Comparison of ENCODE assay signal across 26 mouse cellular contexts in the genomic region with DNA sequence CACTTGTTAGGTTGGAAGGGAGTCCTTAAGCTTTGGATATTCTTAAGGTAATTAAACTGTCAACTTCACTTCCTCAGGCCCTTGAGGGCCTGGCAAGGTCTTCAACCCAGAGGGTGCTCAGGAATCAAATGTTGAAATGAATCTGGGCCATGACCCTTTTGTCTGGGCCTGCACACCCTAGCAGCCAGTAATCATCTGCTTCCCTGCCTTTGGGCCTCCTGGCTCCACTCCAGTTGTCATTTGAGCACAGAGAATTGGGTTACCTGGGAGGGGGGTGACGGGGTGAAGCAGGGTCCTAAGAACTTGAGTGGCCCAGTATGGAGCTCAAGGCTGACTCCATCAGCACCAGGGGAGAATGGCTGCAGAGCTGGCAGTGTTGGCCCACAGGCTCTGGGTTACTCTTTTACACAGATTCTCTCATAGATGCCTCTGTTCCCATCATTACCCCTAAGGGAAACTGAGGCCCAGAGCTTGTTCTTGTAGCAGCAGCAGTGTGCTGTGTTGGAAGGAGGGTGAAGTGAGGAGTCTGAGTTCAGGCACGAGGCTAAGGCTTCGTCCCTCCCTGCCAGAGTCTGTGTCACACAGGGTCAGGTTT. TPM values are rescaled to one million over a fixed set of nuclear protein-coding genes. Genes with fewer than 3 reads are reported as not detected.
DNase-seq lines count a peak whose midpoint lies in the region; ATAC-seq and TF ChIP-seq lines count a peak whose summit lies in the region.
"Had no signal": no experiment of that assay in that cellular context is flagged by ENCODE, and none has a peak within 500 bp of the region (broad histone marks: within the 10 kb centered on the region; RNA-seq: fewer than 3 reads in every experiment).

No protein-coding gene starts in this region.

- no peak overlapping the region for H3K4me2 ChIP-seq in midbrain, embryonic 11.5 days
- no peak overlapping the region for H3K4me2 ChIP-seq in midbrain, embryonic 16.5 days (ENCODE audit: low read length)
- H3K4me2 ChIP-seq: forebrain, embryonic 13.5 days; heart, embryonic 12.5 days; limb, embryonic 15.5 days; lung, embryonic 14.5 days; midbrain, embryonic 13.5 days; neural tube, embryonic 12.5 days; stomach, embryonic 15.5 days had no signal

- H3K9ac ChIP-seq in midbrain, embryonic 11.5 days (ENCODE audit: low read length): no peak overlapping the region
- no peak overlapping the region for H3K9ac ChIP-seq in midbrain, embryonic 16.5 days (ENCODE audit: low read depth, low read length)
- H3K9ac ChIP-seq: forebrain, embryonic 13.5 days; heart, embryonic 12.5 days; limb, embryonic 15.5 days; liver, embryonic 14.5 days; lung, embryonic 14.5 days; midbrain, embryonic 13.5 days; neural tube, embryonic 12.5 days; stomach, embryonic 15.5 days had no signal

- no peak for ATAC-seq in midbrain, embryonic 11.5 days (ENCODE audit: low FRiP score)
- no peak for ATAC-seq in midbrain, embryonic 16.5 days
- ATAC-seq: forebrain, embryonic 13.5 days; hindbrain, postnatal 0 days; intestine, embryonic 16.5 days; midbrain, embryonic 13.5 days had no signal

- no peaks in the 10 kb centered on the region for H3K9me3 ChIP-seq in heart, embryonic 10.5 days
- no peaks in the 10 kb centered on the region for H3K9me3 ChIP-seq in midbrain, embryonic 11.5 days (ENCODE audit: control insufficient read depth, low read length)
- no peaks in the 10 kb centered on the region for H3K9me3 ChIP-seq in midbrain, embryonic 16.5 days (replicated peaks; ENCODE audit: control insufficient read depth, low read length, poor library complexity, severe bottlenecking)
- H3K9me3 ChIP-seq: forebrain, embryonic 13.5 days; heart, embryonic 12.5 days; limb, embryonic 15.5 days; midbrain, embryonic 13.5 days; neural tube, embryonic 12.5 days; stomach, embryonic 15.5 days had no signal

- no peak for TF ChIP-seq CTCF in embryonic fibroblast, embryonic 13.5 days (IDR thresholded peaks at IDR 0.05; ENCODE audit: borderline replicate concordance, insufficient read depth, low read length)

- H3K4me1 ChIP-seq in heart, embryonic 10.5 days: peaks cover 46% of the 10 kb centered on the region
- H3K4me1 ChIP-seq in midbrain, embryonic 11.5 days (ENCODE audit: control insufficient read depth, insufficient read depth, low read length): peaks cover 2% of the 10 kb centered on the region; the same call in 1 of the 2 replicates
- no peaks in the 10 kb centered on the region for H3K4me1 ChIP-seq in midbrain, embryonic 16.5 days (ENCODE audit: control insufficient read depth, insufficient read depth, low read length)
- H3K4me1 ChIP-seq in embryonic fibroblast, embryonic 13.5 days (ENCODE audit: control insufficient read depth, insufficient read depth, low read length): peaks cover 32% of the 10 kb centered on the region
- H3K4me1 ChIP-seq: forebrain, embryonic 13.5 days had no signal

- peak; percentile 93 for DNase-seq in heart, adult 11 months
- DNase-seq in heart, embryonic 10.5 days (ENCODE audit: low spot score): no peak
- DNase-seq in midbrain, embryonic 11.5 days (ENCODE audit: low spot score, missing footprints): peak; percentile 12
- no peak for DNase-seq in layer of hippocampus, postnatal 25 days (ENCODE audit: extremely low spot score in 1 of 2, low spot score in 1 of 2)
- no peak for DNase-seq in retina, embryonic 14.5 days (ENCODE audit: low spot score)
- DNase-seq: adrenal gland, postnatal 36 days; cerebellum, adult 9-10 months; heart, postnatal 14 days; kidney, postnatal 25 days; left cerebral cortex, postnatal 4 days; lung, embryonic 14.5 days; thymus, adult 18-20 months; thymus, postnatal 36 days had no signal

- no peak for TF ChIP-seq POLR2A in embryonic fibroblast, embryonic 13.5 days (IDR thresholded peaks at IDR 0.05; ENCODE audit: low read depth, low read length)

- peaks cover 2% of the 10 kb centered on the region; the same call in 1 of the 2 replicates for H3K36me3 ChIP-seq in heart, embryonic 10.5 days
- no peaks in the 10 kb centered on the region for H3K36me3 ChIP-seq in midbrain, embryonic 11.5 days (ENCODE audit: control insufficient read depth, insufficient read depth, low read length)
- no peaks in the 10 kb centered on the region for H3K36me3 ChIP-seq in midbrain, embryonic 16.5 days (ENCODE audit: control insufficient read depth, insufficient read depth, low read length)
- H3K36me3 ChIP-seq: limb, embryonic 15.5 days; midbrain, embryonic 13.5 days; neural tube, embryonic 12.5 days; stomach, embryonic 15.5 days had no signal

- H3K27ac ChIP-seq in heart, embryonic 10.5 days: no peak overlapping the region
- no peak overlapping the region for H3K27ac ChIP-seq in midbrain, embryonic 11.5 days (ENCODE audit: low read depth, low read length)
- H3K27ac ChIP-seq in midbrain, embryonic 16.5 days (ENCODE audit: low read length): no peak overlapping the region
- peak overlapping the region; percentile 3; the same call in 1 of the 2 replicates for H3K27ac ChIP-seq in embryonic fibroblast, embryonic 13.5 days (ENCODE audit: insufficient read depth, low read length)
- H3K27ac ChIP-seq: forebrain, embryonic 13.5 days; hindbrain, postnatal 0 days; limb, embryonic 15.5 days; liver, embryonic 14.5 days; midbrain, embryonic 13.5 days; neural tube, embryonic 12.5 days; stomach, embryonic 15.5 days had no signal

- H3K27me3 ChIP-seq in heart, embryonic 10.5 days (ENCODE audit: insufficient read depth, poor library complexity, severe bottlenecking): no peaks in the 10 kb centered on the region
- H3K27me3 ChIP-seq in midbrain, embryonic 11.5 days (ENCODE audit: control insufficient read depth, insufficient read depth, low read length): no peaks in the 10 kb centered on the region
- H3K27me3 ChIP-seq in midbrain, embryonic 16.5 days (ENCODE audit: control insufficient read depth, insufficient read depth, low read depth, low read length): no peaks in the 10 kb centered on the region
- H3K27me3 ChIP-seq: forebrain, embryonic 13.5 days; heart, embryonic 12.5 days; limb, embryonic 15.5 days; midbrain, embryonic 13.5 days; neural tube, embryonic 12.5 days; stomach, embryonic 15.5 days had no signal

- H3K4me3 ChIP-seq in heart, embryonic 10.5 days: no peak overlapping the region
- no peak overlapping the region for H3K4me3 ChIP-seq in midbrain, embryonic 11.5 days (ENCODE audit: low read depth, low read length)
- no peak overlapping the region for H3K4me3 ChIP-seq in midbrain, embryonic 16.5 days (ENCODE audit: low read depth, low read length)
- H3K4me3 ChIP-seq in embryonic fibroblast, embryonic 13.5 days (ENCODE audit: insufficient read depth, low read length): no peak overlapping the region
- H3K4me3 ChIP-seq: forebrain, embryonic 13.5 days; heart, embryonic 12.5 days; limb, embryonic 15.5 days; midbrain, embryonic 13.5 days; neural tube, embryonic 12.5 days; stomach, embryonic 15.5 days had no signal

- 77% methylated on average over 3 of the region's 3 CpGs for WGBS in heart, embryonic 10.5 days
- 68% methylated on average over 3 of the region's 3 CpGs for WGBS in midbrain, embryonic 11.5 days
- WGBS in midbrain, embryonic 16.5 days: 76% methylated on average over 3 of the region's 3 CpGs

RNA-seq across cellular contexts. Expression of a gene that starts 21.5 kb away (rescaled TPM):
- polyA plus RNA-seq in heart, embryonic 10.5 days (2016; fragmentation: Nextera tagmentation; extraction: Ambion mirVana): not detected in 2 replicates
- not detected in 2 replicates for polyA plus RNA-seq in midbrain, embryonic 11.5 days (2014; fragmentation: Nextera tagmentation; extraction: Ambion mirVana)
- 0.71 and 0.94 TPM in 2 replicates for polyA plus RNA-seq in midbrain, embryonic 16.5 days (2015; fragmentation: Nextera tagmentation; extraction: Ambion mirVana)
- not detected in 2 replicates for polyA plus RNA-seq in embryonic fibroblast, embryonic 13.5 days (2011; ENCODE audit: insufficient read length, low read depth, missing spikeins)
- not detected for total RNA-seq in layer of hippocampus, postnatal 25 days (2021)
- total RNA-seq: heart, postnatal 14 days; left cerebral cortex, postnatal 4 days; megakaryocyte, adult 5-6 weeks had no signal
- polyA plus RNA-seq: heart, embryonic 12.5 days; hindbrain, embryonic 11.5 days had no signal

RNA-seq across cellular contexts. Expression of a gene that starts 31.1 kb away (rescaled TPM):
- polyA plus RNA-seq in heart, embryonic 10.5 days (2016; fragmentation: Nextera tagmentation; extraction: Ambion mirVana): 0.85 and 1.6 TPM in 2 replicates
- 0.80 and 1.2 TPM in 2 replicates for polyA plus RNA-seq in midbrain, embryonic 11.5 days (2014; fragmentation: Nextera tagmentation; extraction: Ambion mirVana)
- 1.6 and 1.7 TPM in 2 replicates for polyA plus RNA-seq in midbrain, embryonic 16.5 days (2015; fragmentation: Nextera tagmentation; extraction: Ambion mirVana)
- 1.3 and 1.7 TPM in 2 replicates for polyA plus RNA-seq in embryonic fibroblast, embryonic 13.5 days (2011; ENCODE audit: insufficient read length, low read depth, missing spikeins)
- total RNA-seq in layer of hippocampus, postnatal 25 days (2021): 1 to 10 TPM; 5.2 to 8.2 TPM

RNA-seq across cellular contexts. Expression of a gene that starts 32.8 kb away (rescaled TPM):
- polyA plus RNA-seq in heart, embryonic 10.5 days (2016; fragmentation: Nextera tagmentation; extraction: Ambion mirVana): 12.4 and 14.0 TPM in 2 replicates
- 6.9 and 7.0 TPM in 2 replicates for polyA plus RNA-seq in midbrain, embryonic 11.5 days (2014; fragmentation: Nextera tagmentation; extraction: Ambion mirVana)
- polyA plus RNA-seq in midbrain, embryonic 16.5 days (2015; fragmentation: Nextera tagmentation; extraction: Ambion mirVana): 9.1 and 10.1 TPM in 2 replicates
- 29.8 and 39.5 TPM in 2 replicates for polyA plus RNA-seq in embryonic fibroblast, embryonic 13.5 days (2011; ENCODE audit: insufficient read length, low read depth, missing spikeins)
- 10 to 100 TPM; 13.7 to 14.0 TPM for total RNA-seq in layer of hippocampus, postnatal 25 days (2021)

RNA-seq across cellular contexts. Expression of a gene that starts 33.4 kb away (rescaled TPM):
- polyA plus RNA-seq in heart, embryonic 10.5 days (2016; fragmentation: Nextera tagmentation; extraction: Ambion mirVana): 25.4 and 27.0 TPM in 2 replicates
- 27.0 and 33.4 TPM in 2 replicates for polyA plus RNA-seq in midbrain, embryonic 11.5 days (2014; fragmentation: Nextera tagmentation; extraction: Ambion mirVana)
- 27.0 and 31.9 TPM in 2 replicates for polyA plus RNA-seq in midbrain, embryonic 16.5 days (2015; fragmentation: Nextera tagmentation; extraction: Ambion mirVana)
- 53.2 and 54.2 TPM in 2 replicates for polyA plus RNA-seq in embryonic fibroblast, embryonic 13.5 days (2011; ENCODE audit: insufficient read length, low read depth, missing spikeins)
- 10 to 100 TPM; 28.6 to 42.0 TPM for total RNA-seq in layer of hippocampus, postnatal 25 days (2021)

RNA-seq across cellular contexts. Expression of a gene that starts 37.7 kb away (rescaled TPM):
- polyA plus RNA-seq in heart, embryonic 10.5 days (2016; fragmentation: Nextera tagmentation; extraction: Ambion mirVana): 0.15 TPM in 1 of 2 replicates, not detected in the other
- polyA plus RNA-seq in midbrain, embryonic 11.5 days (2014; fragmentation: Nextera tagmentation; extraction: Ambion mirVana): 0.10 TPM in 1 of 2 replicates, not detected in the other
- polyA plus RNA-seq in midbrain, embryonic 16.5 days (2015; fragmentation: Nextera tagmentation; extraction: Ambion mirVana): not detected in 2 replicates
- 0.51 TPM in 1 of 2 replicates, not detected in the other for polyA plus RNA-seq in embryonic fibroblast, embryonic 13.5 days (2011; ENCODE audit: insufficient read length, low read depth, missing spikeins)
- total RNA-seq in layer of hippocampus, postnatal 25 days (2021): 1 to 10 TPM in 1 of 2 experiments, under 1 TPM in 1; 0.76 to 1.6 TPM
- total RNA-seq: megakaryocyte, adult 5-6 weeks had no signal
- polyA plus RNA-seq: forebrain, embryonic 13.5 days; heart, embryonic 12.5 days; hindbrain, embryonic 11.5 days; hindbrain, postnatal 0 days; limb, embryonic 15.5 days; lung, embryonic 14.5 days; midbrain, embryonic 13.5 days; neural tube, embryonic 12.5 days; stomach, embryonic 15.5 days had no signal

Comparison
In these comparisons a context has a peak if more than half of its experiments do, and no peak if none do; other contexts are left out.
1. DNase-seq: peak in heart, adult 11 months (single experiment) and midbrain, embryonic 11.5 days (single experiment); none in heart, embryonic 10.5 days (single experiment), layer of hippocampus, postnatal 25 days (0 of 2) and retina, embryonic 14.5 days (single experiment).